Mouse (Mus musculus) liver, embryonic 15.5 days (tissue): Measurements from ENCODE around the gene Zbtb46. TPM values are rescaled to one million over a fixed set of nuclear protein-coding genes. Genes with fewer than 3 reads are reported as not detected.

Experiments
- ATAC-seq: fragments of 200-750 bp; cut with Nextera tagmentation; 2 replicates; pipeline ENCODE4 v1.8.0; 2017; ENCODE audit warnings: moderate number of reproducible peaks, mild to moderate bottlenecking, moderate library complexity; ENCODE audit not compliant: insufficient read depth
- H3K27ac ChIP-seq: fragments of 300-500 bp; sonication (generic); replicated peaks from 2 replicates; pipeline ENCODE4 v1.5.1; 2015; ENCODE audit warnings: mild to moderate bottlenecking, inconsistent platforms
- H3K27me3 ChIP-seq: fragments of 300-500 bp; sonication (generic); 2 replicates; pipeline ENCODE4 v1.6.1; 2015; ENCODE audit warnings: mild to moderate bottlenecking, inconsistent platforms
- H3K36me3 ChIP-seq: fragments of 300-500 bp; sonication (generic); replicated peaks from 2 replicates; pipeline ENCODE4 v1.6.1; 2015; ENCODE audit warnings: moderate library complexity, mild to moderate bottlenecking, inconsistent platforms
- H3K4me1 ChIP-seq: fragments of 300-500 bp; sonication (generic); replicated peaks from 2 replicates; pipeline ENCODE4 v1.6.1; 2015; ENCODE audit warnings: inconsistent platforms
- H3K4me2 ChIP-seq: fragments of 300-500 bp; sonication (generic); 2 replicates; pipeline ENCODE4 v1.6.1; 2015; ENCODE audit warnings: moderate library complexity, mild to moderate bottlenecking, inconsistent platforms
- H3K4me3 ChIP-seq: fragments of 300-500 bp; sonication (generic); replicated peaks from 2 replicates; pipeline ENCODE4 v1.5.1; 2015; ENCODE audit warnings: mild to moderate bottlenecking, inconsistent platforms
- H3K9ac ChIP-seq: fragments of 300-500 bp; sonication (generic); 2 replicates; pipeline ENCODE4 v1.6.1; 2015; ENCODE audit warnings: moderate library complexity, mild to moderate bottlenecking, inconsistent platforms
- H3K9me3 ChIP-seq: fragments of 300-500 bp; sonication (generic); replicated peaks from 2 replicates; pipeline ENCODE4 v1.6.1; 2016; ENCODE audit warnings: inconsistent platforms
- WGBS: fragments of 180-500 bp; shearing (Covaris S2); methylation state at CpG from one replicate; pipeline ENCODE4 v1.1.7; 2015; ENCODE audit warnings: mixed read lengths; ENCODE audit not compliant: insufficient replicate concordance; 5-methylcytosine and 5-hydroxymethylcytosine counted together
- polyA plus RNA-seq: library from polyadenylated mRNA; unstranded; fragments of >200 nt; fragmentation: Nextera tagmentation; extraction: Ambion mirVana; gene quantifications from 2 replicates; pipeline ENCODE4 v1.2.1, GENCODE M21; 2015

Gene Zbtb46
- polyA plus RNA-seq, 1 experiment from 2014 or later = 7.9 TPM

GRCm38 (mm10) chr2:181381107-181381506 is 78.1 kb downstream of the Zbtb46 start:
- Histone ChIP-seq H3K4me2 (no peak overlapping the region), H3K27me3 (no peaks in the 10 kb centered on the region), H3K27ac (no peak overlapping the region), H3K4me3 (no peak overlapping the region), H3K4me1 (peaks cover 8% of the 10 kb centered on the region), H3K9ac (no peak overlapping the region), H3K9me3 (no peaks in the 10 kb centered on the region), H3K36me3 (peaks cover 67% of the 10 kb centered on the region)
- ATAC-seq = no peak
- WGBS = 72% methylated on average over 5 of the region's 5 CpGs

- 84% methylated on average over 5 of the region's 5 CpGs for WGBS
- no peaks in the 10 kb centered on the region for H3K9me3 ChIP-seq
- ATAC-seq = no peak
- H3K4me3 ChIP-seq = no peak overlapping the region
- peaks cover 8% of the 10 kb centered on the region for H3K4me1 ChIP-seq
- H3K4me2 ChIP-seq = no peak overlapping the region
- H3K27me3 ChIP-seq = no peaks in the 10 kb centered on the region
- no peak overlapping the region for H3K27ac ChIP-seq
- H3K36me3 ChIP-seq = peaks cover 63% of the 10 kb centered on the region
- no peak overlapping the region for H3K9ac ChIP-seq
Observed at GRCm38 (mm10) chr2:181380251-181380650, 79.0 kb downstream of the Zbtb46 start.

GRCm38 (mm10) chr2:181379778-181380177 is 79.4 kb downstream of the Zbtb46 start, which contains the start of gene Lime1:
Gene Lime1, plus strand, starts transcription at chr2:181380078.
- no peaks in the 10 kb centered on the region for H3K27me3 ChIP-seq
- 86% methylated on average over 12 of the region's 12 CpGs for WGBS
- H3K9me3 ChIP-seq = no peaks in the 10 kb centered on the region
- peaks cover 8% of the 10 kb centered on the region for H3K4me1 ChIP-seq
- no peak within 1 kb of the TSS for H3K4me2 ChIP-seq
- no peak within 1 kb of the TSS for H3K4me3 ChIP-seq
- H3K36me3 ChIP-seq = peaks cover 60% of the 10 kb centered on the region
- no peak within 1 kb of the TSS for H3K9ac ChIP-seq
- ATAC-seq = no peak
- H3K27ac ChIP-seq = no peak within 1 kb of the TSS

GRCm38 (mm10) chr2:181378701-181379100 is 80.5 kb downstream of the Zbtb46 start:
- Histone ChIP-seq H3K9ac (no peak overlapping the region), H3K27me3 (no peaks in the 10 kb centered on the region), H3K36me3 (peaks cover 53% of the 10 kb centered on the region), H3K4me3 (no peak overlapping the region), H3K4me2 (no peak overlapping the region), H3K4me1 (peaks cover 12% of the 10 kb centered on the region), H3K27ac (no peak overlapping the region), H3K9me3 (no peaks in the 10 kb centered on the region)
- ATAC-seq = no peak
- WGBS = 81% methylated on average over 5 of the region's 5 CpGs

- Histone ChIP-seq H3K36me3 (peaks cover 39% of the 10 kb centered on the region), H3K27me3 (no peaks in the 10 kb centered on the region), H3K9me3 (no peaks in the 10 kb centered on the region), H3K4me3 (no peak overlapping the region), H3K4me1 (peaks cover 18% of the 10 kb centered on the region), H3K9ac (no peak overlapping the region), H3K27ac (no peak overlapping the region), H3K4me2 (no peak overlapping the region)
- ATAC-seq = no peak
- WGBS = 28% methylated on average over 2 of the region's 2 CpGs
Observed at GRCm38 (mm10) chr2:181377230-181377629, 82.0 kb downstream of the Zbtb46 start.

- Histone ChIP-seq H3K27ac (no peak overlapping the region), H3K27me3 (no peaks in the 10 kb centered on the region), H3K4me3 (no peak overlapping the region), H3K9me3 (no peaks in the 10 kb centered on the region), H3K4me2 (no peak overlapping the region), H3K4me1 (peaks cover 18% of the 10 kb centered on the region), H3K36me3 (peaks cover 35% of the 10 kb centered on the region), H3K9ac (no peak overlapping the region)
- 78% methylated on average over 2 of the region's 2 CpGs for WGBS
- no peak for ATAC-seq
Observed at GRCm38 (mm10) chr2:181375787-181376186, 83.4 kb downstream of the Zbtb46 start.

GRCm38 (mm10) chr2:181370001-181370400 is 89.2 kb downstream of the Zbtb46 start:
- H3K9ac ChIP-seq = no peak overlapping the region
- H3K27ac ChIP-seq = no peak overlapping the region
- H3K9me3 ChIP-seq = no peaks in the 10 kb centered on the region
- peaks cover 24% of the 10 kb centered on the region for H3K36me3 ChIP-seq
- peaks cover 44% of the 10 kb centered on the region for H3K4me1 ChIP-seq
- H3K27me3 ChIP-seq = no peaks in the 10 kb centered on the region
- WGBS = 88% methylated on average over 5 of the region's 5 CpGs
- no peak for ATAC-seq
- H3K4me2 ChIP-seq = no peak overlapping the region
- no peak overlapping the region for H3K4me3 ChIP-seq

- peak overlapping the region; percentile 90 for H3K9ac ChIP-seq
- peak; percentile 71 for ATAC-seq
- H3K4me2 ChIP-seq = peak overlapping the region; percentile 97
- H3K36me3 ChIP-seq = peaks cover 41% of the 10 kb centered on the region
- peak overlapping the region; percentile 78 for H3K4me3 ChIP-seq
- no peaks in the 10 kb centered on the region for H3K27me3 ChIP-seq
- peak overlapping the region; percentile 93 for H3K27ac ChIP-seq
- under 1% methylated on average over 20 of the region's 20 CpGs for WGBS
- H3K4me1 ChIP-seq = peaks cover 48% of the 10 kb centered on the region
- H3K9me3 ChIP-seq = no peaks in the 10 kb centered on the region
Observed at GRCm38 (mm10) chr2:181365655-181366075, 93.6 kb downstream of the Zbtb46 start.

- H3K4me1 ChIP-seq = peaks cover 48% of the 10 kb centered on the region
- under 1% methylated on average over 71 of the region's 71 CpGs for WGBS
Observed at GRCm38 (mm10) chr2:181364860-181365596, 94.2 kb downstream of the Zbtb46 start, which contains the start of the genes Zgpat and Arfrp1. Gene Zgpat, plus strand, starts transcription at chr2:181364928. Gene Arfrp1, minus strand, starts transcription at chr2:181365404.

GRCm38 (mm10) chr2:181364487-181364859 is 94.8 kb downstream of the Zbtb46 start:
- Histone ChIP-seq H3K4me1 (peaks cover 48% of the 10 kb centered on the region), H3K4me3 (peak overlapping the region; percentile 78), H3K27ac (peak overlapping the region; percentile 93), H3K9me3 (no peaks in the 10 kb centered on the region), H3K4me2 (peak overlapping the region; percentile 97), H3K9ac (peak overlapping the region; percentile 90), H3K27me3 (no peaks in the 10 kb centered on the region), H3K36me3 (peaks cover 41% of the 10 kb centered on the region)
- ATAC-seq = no peak
- WGBS = 4% methylated on average over 14 of the region's 14 CpGs

More at GRCm38 (mm10) chr2:181364860-181365596, 94.2 kb downstream of the Zbtb46 start, which contains the start of the genes Zgpat and Arfrp1:
- H3K4me3 ChIP-seq = peak within 1 kb of the TSS; percentile 78
- no peaks in the 10 kb centered on the region for H3K9me3 ChIP-seq
- H3K4me2 ChIP-seq = peak within 1 kb of the TSS; percentile 97
- peak; percentile 92 for ATAC-seq
- peaks cover 41% of the 10 kb centered on the region for H3K36me3 ChIP-seq
- H3K27ac ChIP-seq = peak within 1 kb of the TSS; percentile 93
- H3K27me3 ChIP-seq = no peaks in the 10 kb centered on the region
- peak within 1 kb of the TSS; percentile 90 for H3K9ac ChIP-seq

GRCm38 (mm10) chr2:181363946-181364345 is 95.3 kb downstream of the Zbtb46 start:
- peak overlapping the region; percentile 90; the same call in 1 of the 2 replicates for H3K9ac ChIP-seq
- 67% methylated on average over 3 of the region's 3 CpGs for WGBS

More at GRCm38 (mm10) chr2:181363946-181364345, 95.3 kb downstream of the Zbtb46 start:
- no peaks in the 10 kb centered on the region for H3K9me3 ChIP-seq
- peak overlapping the region; percentile 78 for H3K4me3 ChIP-seq
- no peak overlapping the region for H3K27ac ChIP-seq
- H3K4me1 ChIP-seq = peaks cover 48% of the 10 kb centered on the region
- H3K4me2 ChIP-seq = peak overlapping the region; percentile 97
- ATAC-seq = no peak
- H3K27me3 ChIP-seq = no peaks in the 10 kb centered on the region
- H3K36me3 ChIP-seq = peaks cover 44% of the 10 kb centered on the region
